Mouse (Mus musculus) ES-Bruce4 (cell line): ENCODE data around the gene Man2a2. TPM values are rescaled to one million over a fixed set of nuclear protein-coding genes. Genes with fewer than 3 reads are reported as not detected.
A peak's percentile ranks its signal among the peaks of the same experiment; 100 is the strongest.
"Not testable (repeated sequence)": the region's sequence is repeated elsewhere in the genome, so short reads cannot be mapped to it uniquely, and the experiment has no call there.

Source experiments
- H3K27ac ChIP-seq: 2 replicates; pipeline ENCODE4 v1.5.1; 2012; ENCODE audit warnings: low read length, inconsistent platforms; ENCODE audit not compliant: insufficient read depth
- H3K27me3 ChIP-seq: 2 replicates; pipeline ENCODE4 v1.6.1; 2012; ENCODE audit warnings: mild to moderate bottlenecking, low read length, inconsistent platforms; ENCODE audit not compliant: control insufficient read depth, poor library complexity, insufficient read depth, severe bottlenecking
- H3K36me3 ChIP-seq: 2 replicates; pipeline ENCODE4 v1.6.1; 2012; ENCODE audit warnings: inconsistent platforms, mild to moderate bottlenecking, low read length, moderate library complexity; ENCODE audit not compliant: control insufficient read depth, poor library complexity, insufficient read depth, severe bottlenecking
- H3K4me1 ChIP-seq: one replicate; pipeline ENCODE4 v1.8.1; 2011; ENCODE audit warnings: low read length; ENCODE audit not compliant: control insufficient read depth, insufficient read depth
- H3K4me3 ChIP-seq: 2 replicates; pipeline ENCODE4 v1.5.1; 2011; ENCODE audit warnings: low read depth, mild to moderate bottlenecking, low read length
- H3K9ac ChIP-seq: 2 replicates; pipeline ENCODE4 v1.6.1; 2012; ENCODE audit warnings: low read depth, mild to moderate bottlenecking, inconsistent platforms; ENCODE audit not compliant: poor library complexity, severe bottlenecking
- H3K9me3 ChIP-seq: replicated peaks from 2 replicates; pipeline ENCODE4 v1.6.1; 2012; ENCODE audit warnings: mild to moderate bottlenecking, low read length, inconsistent platforms; ENCODE audit not compliant: control insufficient read depth, poor library complexity, insufficient read depth, severe bottlenecking
- CTCF ChIP-seq: IDR thresholded peaks from one replicate; pipeline ENCODE4 v1.8.1; 2011; ENCODE audit warnings: low read depth, low read length
- EP300 ChIP-seq: IDR thresholded peaks from 2 replicates; pipeline ENCODE4 v1.6.1; 2011; ENCODE audit warnings: low read depth, low read length; ENCODE audit not compliant: insufficient read depth
- POLR2A ChIP-seq: IDR thresholded peaks from one replicate; pipeline ENCODE4 v1.8.1; 2011; ENCODE audit warnings: low read length; ENCODE audit not compliant: insufficient read depth
- polyA plus RNA-seq: library from polyadenylated mRNA; stranded (reverse); fragments of >200 nt; gene quantifications from 2 replicates; pipeline ENCODE4 v1.2.4, GENCODE M21; 2011; ENCODE audit warnings: low read depth; ENCODE audit not compliant: missing spikeins, insufficient read depth, insufficient read length

Gene Man2a2
- polyA plus RNA-seq, 1 experiment = 18.1 TPM

- H3K27me3 ChIP-seq = no peaks in the 10 kb centered on the region
- no peak overlapping the region for H3K4me3 ChIP-seq
- peaks cover 2% of the 10 kb centered on the region for H3K4me1 ChIP-seq
- H3K27ac ChIP-seq = no peak overlapping the region
- H3K9ac ChIP-seq = no peak overlapping the region
- H3K9me3 ChIP-seq = no peaks in the 10 kb centered on the region; the same call in 1 of the 2 replicates
- peaks cover 27% of the 10 kb centered on the region for H3K36me3 ChIP-seq
- TF ChIP-seq EP300 (no peak), POLR2A (no peak), CTCF (no peak)
Observed at GRCm38 (mm10) chr7:80330278-80330677, 40.9 kb downstream of the Man2a2 start.

- TF ChIP-seq CTCF (no peak), POLR2A (no peak), EP300 (no peak)
Observed at GRCm38 (mm10) chr7:80326076-80326475, 45.1 kb downstream of the Man2a2 start.

GRCm38 (mm10) chr7:80325292-80325868, 45.8 kb downstream of the Man2a2 start:
- no peak for TF ChIP-seq EP300
- no peak for TF ChIP-seq CTCF
- no peak for TF ChIP-seq POLR2A
- H3K4me1 ChIP-seq = peaks cover 2% of the 10 kb centered on the region
- no peaks in the 10 kb centered on the region for H3K27me3 ChIP-seq
- peak overlapping the region; percentile 33; the same call in 1 of the 2 replicates for H3K4me3 ChIP-seq
- H3K36me3 ChIP-seq = no peaks in the 10 kb centered on the region
- H3K9me3 ChIP-seq = no peaks in the 10 kb centered on the region
- H3K9ac ChIP-seq = no peak overlapping the region
- H3K27ac ChIP-seq = no peak overlapping the region

More at GRCm38 (mm10) chr7:80326076-80326475, 45.1 kb downstream of the Man2a2 start:
- H3K9ac ChIP-seq = no peak overlapping the region
- no peaks in the 10 kb centered on the region for H3K36me3 ChIP-seq
- H3K9me3 ChIP-seq = no peaks in the 10 kb centered on the region
- no peaks in the 10 kb centered on the region for H3K27me3 ChIP-seq
- peak overlapping the region; percentile 33 for H3K4me3 ChIP-seq
- no peak overlapping the region for H3K27ac ChIP-seq
- peaks cover 2% of the 10 kb centered on the region for H3K4me1 ChIP-seq

- H3K36me3 ChIP-seq, H3K4me1 ChIP-seq, H3K27me3 ChIP-seq, H3K4me3 ChIP-seq, H3K9me3 ChIP-seq, H3K27ac ChIP-seq: not testable (repeated sequence)
- H3K9ac ChIP-seq = 0 out of 2 replicates have a peak overlapping the region, but pooled peaks have one; percentile 75
Observed at GRCm38 (mm10) chr7:80324816-80325119, 46.4 kb downstream of the Man2a2 start.

GRCm38 (mm10) chr7:80324043-80324815, 46.9 kb downstream of the Man2a2 start, which contains the start of gene Rccd1:
Gene Rccd1 (minus strand): TSS chr7:80324454.
- TF ChIP-seq CTCF = no peak
- peak; percentile 19 for TF ChIP-seq POLR2A
- TF ChIP-seq EP300 = 0 out of 2 replicates have a peak, but pooled peaks have one; percentile 27
- no peaks in the 10 kb centered on the region for H3K9me3 ChIP-seq
- peak within 1 kb of the TSS; percentile 54 for H3K27ac ChIP-seq
- H3K9ac ChIP-seq = peak within 1 kb of the TSS; percentile 75
- peaks cover 2% of the 10 kb centered on the region for H3K4me1 ChIP-seq
- no peaks in the 10 kb centered on the region for H3K27me3 ChIP-seq
- no peaks in the 10 kb centered on the region for H3K36me3 ChIP-seq
- H3K4me3 ChIP-seq = peak within 1 kb of the TSS; percentile 85

GRCm38 (mm10) chr7:80323336-80323735, 47.8 kb downstream of the Man2a2 start:
- H3K9me3 ChIP-seq = no peaks in the 10 kb centered on the region
- peak overlapping the region; percentile 85 for H3K4me3 ChIP-seq
- peak overlapping the region; percentile 75 for H3K9ac ChIP-seq
- TF ChIP-seq POLR2A (no peak), EP300 (no peak), CTCF (no peak)
- peaks cover 2% of the 10 kb centered on the region for H3K4me1 ChIP-seq
- H3K27me3 ChIP-seq = no peaks in the 10 kb centered on the region
- H3K27ac ChIP-seq = no peak overlapping the region
- peaks cover 3% of the 10 kb centered on the region; the same call in 1 of the 2 replicates for H3K36me3 ChIP-seq
